Mouse (Mus musculus): ENCODE measurements at regions not wholly inside any gene's neighbourhood (a gene's known extent, or its start where the extent isn't known, plus 50 kb on each side); places are given as distances from the start of the nearest gene placed in this dataset.
"Not testable (repeated sequence)": the region's sequence is repeated elsewhere in the genome, so short reads cannot be mapped to it uniquely, and the experiment has no call there.

DNA sequence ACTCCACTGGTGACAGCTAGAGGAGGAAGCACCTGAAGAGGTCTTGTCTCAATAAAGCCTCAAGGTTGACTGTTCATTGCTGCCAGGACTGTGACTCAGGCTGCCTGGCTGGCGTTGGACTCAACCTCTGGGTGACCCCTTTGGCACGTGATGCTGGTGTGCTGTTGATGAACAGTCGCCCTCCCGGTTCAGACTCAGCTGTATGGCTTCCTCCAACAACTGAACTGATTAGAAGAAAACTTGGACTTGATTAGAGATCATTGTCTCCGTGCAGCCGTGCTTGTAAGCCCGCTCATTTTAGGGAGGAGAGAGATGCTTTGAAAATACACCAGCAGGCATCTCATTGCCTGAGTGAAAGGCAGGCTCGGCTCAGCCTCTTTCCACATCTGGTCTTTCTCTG is 103.2 kb upstream of the Nxpe4 start:
- no peak for ATAC-seq (ENCODE audit: low FRiP score, low read depth)
- H3K27me3 ChIP-seq: peaks cover 3% of the 10 kb centered on the region; the same call in 1 of the 2 replicates
- no peaks in the 10 kb centered on the region for H3K9me3 ChIP-seq
- 60% methylated on average over 8 of the region's 8 CpGs for WGBS
- H3K4me3 ChIP-seq: no peak overlapping the region
- H3K4me2 ChIP-seq (replicated peaks): no peak overlapping the region
- H3K36me3 ChIP-seq: no peaks in the 10 kb centered on the region
- 0 out of 2 replicates have a peak, but pooled peaks cover 4% of the 10 kb centered on the region for H3K4me1 ChIP-seq
- no peak overlapping the region for H3K9ac ChIP-seq (replicated peaks)
- no peak overlapping the region for H3K27ac ChIP-seq (replicated peaks)

DNA sequence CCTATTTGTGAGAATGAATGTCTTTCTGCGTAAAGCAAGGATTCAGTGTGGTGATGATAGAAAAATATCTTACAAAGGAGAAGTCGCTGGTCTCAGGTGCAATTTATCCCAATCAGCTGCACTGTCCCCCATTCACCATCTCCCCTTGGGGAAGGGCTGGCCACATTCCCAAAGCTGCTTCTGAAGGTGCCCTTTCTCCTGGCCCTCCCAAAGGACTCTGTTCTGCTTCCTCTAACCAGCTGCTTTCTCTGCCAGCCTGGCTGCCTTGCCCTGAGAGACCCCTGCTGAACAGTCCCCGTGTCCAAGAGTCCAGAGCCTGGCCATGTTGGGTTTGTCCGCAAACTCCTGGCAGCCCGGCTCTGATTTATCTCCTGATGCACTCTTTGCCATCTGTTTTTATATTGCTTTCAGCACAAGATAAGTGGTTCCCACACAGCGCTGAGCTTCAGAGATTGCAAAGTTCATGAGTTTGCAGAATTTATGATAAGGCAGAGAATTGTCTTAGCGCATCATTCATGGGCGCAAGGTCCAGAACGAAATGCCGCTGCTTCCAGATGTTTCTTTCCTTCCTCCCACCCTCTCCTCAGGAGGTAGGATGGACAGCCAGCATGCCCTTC is 102.2 kb upstream of the Nxpe4 start:
- Histone ChIP-seq H3K36me3 (no peaks in the 10 kb centered on the region), H3K27me3 (peaks cover 2% of the 10 kb centered on the region; the same call in 1 of the 2 replicates), H3K4me3 (no peak overlapping the region), H3K9me3 (no peaks in the 10 kb centered on the region), H3K4me2 (replicated peaks) (no peak overlapping the region), H3K4me1 (0 out of 2 replicates have a peak, but pooled peaks cover 4% of the 10 kb centered on the region), H3K27ac (replicated peaks) (no peak overlapping the region), H3K9ac (replicated peaks) (no peak overlapping the region)
- 89% methylated on average over 10 of the region's 10 CpGs for WGBS
- no peak for ATAC-seq (ENCODE audit: low FRiP score, low read depth)

DNA sequence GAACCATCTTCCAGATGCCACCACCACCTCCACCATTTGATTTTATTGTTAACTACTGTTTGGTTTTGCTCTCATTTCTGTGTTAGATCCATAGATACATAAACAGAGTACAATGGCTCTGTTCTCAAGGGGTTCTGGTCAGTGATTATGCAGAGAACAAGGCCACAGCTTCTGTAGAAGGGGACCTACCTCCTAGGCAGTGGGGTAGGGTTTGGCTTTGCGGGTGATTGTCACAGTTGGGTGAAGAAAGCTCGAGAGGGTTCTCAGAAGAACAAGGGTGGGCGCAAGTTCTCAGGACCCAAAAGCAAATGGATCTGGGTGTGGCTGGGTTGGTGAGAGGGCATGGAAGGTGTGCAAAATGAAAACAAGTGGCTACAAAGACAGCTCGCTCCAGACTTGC is 100.8 kb upstream of the Nxpe4 start:
- no peaks in the 10 kb centered on the region for H3K27me3 ChIP-seq
- H3K4me2 ChIP-seq (replicated peaks): no peak overlapping the region
- no peak for ATAC-seq (ENCODE audit: low FRiP score, low read depth)
- no peaks in the 10 kb centered on the region for H3K9me3 ChIP-seq
- H3K4me3 ChIP-seq: no peak overlapping the region
- no peak overlapping the region for H3K27ac ChIP-seq (replicated peaks)
- 0 out of 2 replicates have a peak, but pooled peaks cover 4% of the 10 kb centered on the region for H3K4me1 ChIP-seq
- no peak overlapping the region for H3K9ac ChIP-seq (replicated peaks)
- 89% methylated on average over 4 of the region's 4 CpGs for WGBS
- no peaks in the 10 kb centered on the region for H3K36me3 ChIP-seq

DNA sequence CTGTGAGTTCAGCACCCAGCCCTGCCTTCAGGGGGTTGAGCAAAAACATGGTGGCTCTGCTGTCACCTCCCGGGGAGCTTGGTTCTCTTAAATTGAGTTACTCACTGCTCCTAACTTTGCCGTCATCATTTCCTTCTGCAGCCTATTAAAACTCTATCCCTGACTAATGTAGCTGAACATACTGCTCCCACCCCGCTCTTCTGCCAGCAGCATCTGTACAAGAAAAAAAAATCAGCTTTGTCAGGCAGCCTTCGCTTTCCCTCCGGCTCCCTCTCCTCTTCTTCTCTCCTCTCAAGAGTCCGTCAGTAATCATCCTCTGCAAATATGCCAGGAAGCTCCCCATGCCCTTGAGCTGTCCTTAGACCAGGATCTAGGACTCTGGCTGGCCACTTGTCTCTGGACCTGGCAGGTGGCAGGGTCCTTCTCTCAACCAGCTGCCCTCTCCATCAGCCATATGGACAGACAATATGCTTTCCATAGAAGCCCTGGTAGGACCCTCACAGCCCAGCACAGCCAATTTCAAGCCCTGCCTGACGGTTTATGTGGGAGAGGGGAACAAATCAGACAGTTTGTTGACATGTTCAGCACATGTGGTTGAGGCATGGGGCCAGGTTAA is 95.0 kb upstream of the Nxpe4 start:
- no peaks in the 10 kb centered on the region for H3K4me1 ChIP-seq
- no peaks in the 10 kb centered on the region for H3K27me3 ChIP-seq
- no peaks in the 10 kb centered on the region for H3K36me3 ChIP-seq
- no peak overlapping the region for H3K27ac ChIP-seq (replicated peaks)
- 80% methylated on average over 7 of the region's 7 CpGs for WGBS
- no peak overlapping the region for H3K4me2 ChIP-seq (replicated peaks)
- H3K9ac ChIP-seq (replicated peaks): no peak overlapping the region
- no peaks in the 10 kb centered on the region for H3K9me3 ChIP-seq
- no peak for ATAC-seq (ENCODE audit: low FRiP score, low read depth)
- no peak overlapping the region for H3K4me3 ChIP-seq

DNA sequence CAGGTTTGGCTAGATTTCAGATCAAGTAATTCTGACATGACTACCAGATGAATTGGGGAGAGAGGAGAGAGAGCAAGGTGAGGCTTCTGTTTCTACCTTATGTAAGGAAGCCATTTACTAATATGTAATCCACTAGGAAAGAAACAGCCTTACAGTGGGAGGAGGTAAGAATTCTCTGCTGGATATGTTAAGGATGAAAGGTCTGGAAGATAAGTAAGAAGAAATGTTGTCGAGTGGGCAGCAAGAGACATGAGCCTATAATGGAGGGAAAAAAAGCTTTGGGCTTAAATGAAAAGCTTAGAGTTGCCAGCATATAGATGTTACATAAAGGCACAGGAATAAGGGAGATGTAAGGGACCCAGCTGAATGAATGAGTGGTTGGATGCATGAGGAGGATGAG is 89.2 kb upstream of the Nxpe4 start:
- Histone ChIP-seq H3K27ac (replicated peaks) (no peak overlapping the region), H3K36me3 (no peaks in the 10 kb centered on the region), H3K4me1 (no peaks in the 10 kb centered on the region; the same call in 1 of the 2 replicates), H3K4me3 (no peak overlapping the region), H3K27me3 (no peaks in the 10 kb centered on the region), H3K9ac (replicated peaks) (no peak overlapping the region), H3K4me2 (replicated peaks) (no peak overlapping the region), H3K9me3 (no peaks in the 10 kb centered on the region)
- 84% methylated on average over 1 of the region's 1 CpGs for WGBS
- ATAC-seq (ENCODE audit: low FRiP score, low read depth): no peak

DNA sequence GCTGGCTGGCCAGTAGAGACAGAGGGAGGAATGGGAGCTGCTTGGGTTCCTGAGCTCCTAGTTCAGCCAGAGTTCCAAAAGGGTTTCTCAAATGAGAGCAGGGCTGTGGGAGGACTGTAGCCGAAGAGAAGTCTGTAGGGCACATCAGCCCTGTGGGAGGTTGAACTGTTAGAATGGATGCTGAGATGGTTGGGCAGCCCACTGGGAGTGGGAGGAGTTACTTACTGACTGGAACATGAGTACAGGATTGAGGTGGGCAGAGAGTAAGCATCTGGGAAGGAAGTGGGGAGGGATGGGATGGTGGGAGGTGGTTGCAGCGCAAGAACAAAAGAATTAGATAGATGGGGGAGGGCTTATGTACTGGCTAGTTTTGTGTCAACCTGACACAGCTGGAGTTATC is 88.7 kb upstream of the Nxpe4 start:
- Histone ChIP-seq H3K27ac (replicated peaks) (no peak overlapping the region), H3K27me3 (no peaks in the 10 kb centered on the region), H3K4me3 (no peak overlapping the region), H3K9ac (replicated peaks) (no peak overlapping the region), H3K4me2 (replicated peaks) (no peak overlapping the region), H3K4me1 (no peaks in the 10 kb centered on the region; the same call in 1 of the 2 replicates), H3K9me3 (no peaks in the 10 kb centered on the region), H3K36me3 (no peaks in the 10 kb centered on the region)
- ATAC-seq (ENCODE audit: low FRiP score, low read depth): no peak
- 74% methylated on average over 2 of the region's 2 CpGs for WGBS

DNA sequence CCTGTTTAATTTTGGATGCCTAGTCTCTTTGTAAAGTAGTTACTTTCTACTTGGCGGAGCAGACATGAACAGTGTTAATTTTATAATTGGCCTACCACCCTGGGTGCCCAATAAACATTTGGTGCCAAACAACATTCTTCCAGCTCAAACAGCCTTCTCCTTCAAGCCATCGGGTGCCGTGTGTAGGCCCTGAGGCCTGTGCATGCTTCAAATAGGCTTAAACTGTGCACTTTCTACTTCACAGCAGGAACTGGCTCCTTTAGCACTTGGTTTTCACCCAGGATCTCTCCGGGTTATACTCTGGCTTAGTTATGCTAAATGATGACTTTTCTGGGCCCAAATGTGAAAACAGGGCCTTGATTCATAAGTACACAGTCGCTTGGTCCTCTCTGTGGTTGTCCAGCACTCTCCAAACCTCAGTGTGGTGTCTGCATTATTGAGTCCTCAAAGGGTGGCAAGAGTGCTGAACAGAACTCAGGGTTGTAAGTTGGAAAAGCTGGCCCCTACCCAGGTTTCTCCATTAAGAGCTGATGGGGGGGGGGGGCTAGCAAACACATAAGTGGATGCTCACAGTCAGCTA is 86.1 kb upstream of the Nxpe4 start:
- Histone ChIP-seq H3K27me3 (no peaks in the 10 kb centered on the region), H3K4me3 (no peak overlapping the region), H3K4me2 (replicated peaks) (no peak overlapping the region), H3K36me3 (no peaks in the 10 kb centered on the region), H3K9me3 (no peaks in the 10 kb centered on the region), H3K4me1 (peaks cover 3% of the 10 kb centered on the region; the same call in 1 of the 2 replicates), H3K27ac (replicated peaks) (no peak overlapping the region), H3K9ac (replicated peaks) (no peak overlapping the region)
- WGBS: 66% methylated on average over 5 of the region's 5 CpGs
- ATAC-seq (ENCODE audit: low FRiP score, low read depth): no peak

DNA sequence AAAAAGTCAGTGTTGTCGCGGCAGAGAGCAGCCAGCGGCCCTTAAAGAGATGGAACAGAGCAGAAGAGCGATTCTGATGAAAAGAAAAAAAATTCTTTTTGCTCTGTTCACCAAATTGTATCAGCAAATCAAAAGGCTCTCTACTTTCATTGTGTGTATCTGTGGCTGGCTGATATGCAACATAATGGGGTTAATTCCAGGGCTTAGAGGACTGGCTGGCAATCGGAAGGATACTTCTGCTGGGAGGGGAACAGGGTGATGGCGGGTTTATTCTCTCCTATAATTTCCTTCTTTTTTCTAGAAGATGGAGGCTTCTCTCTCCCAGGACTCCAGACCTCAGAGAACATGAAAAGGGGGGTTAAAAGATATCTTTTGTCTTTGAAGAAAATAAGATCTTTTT is 79.4 kb upstream of the Nxpe4 start:
- no peak overlapping the region; the same call in 1 of the 2 replicates for H3K4me2 ChIP-seq (replicated peaks)
- H3K27me3 ChIP-seq: no peaks in the 10 kb centered on the region
- H3K4me1 ChIP-seq: peaks cover 15% of the 10 kb centered on the region
- H3K9me3 ChIP-seq: no peaks in the 10 kb centered on the region
- WGBS: 22% methylated on average over 6 of the region's 6 CpGs
- H3K36me3 ChIP-seq: no peaks in the 10 kb centered on the region
- H3K27ac ChIP-seq (replicated peaks): no peak overlapping the region; the same call in 1 of the 2 replicates
- no peak for ATAC-seq (ENCODE audit: low FRiP score, low read depth)
- no peak overlapping the region for H3K4me3 ChIP-seq
- no peak overlapping the region for H3K9ac ChIP-seq (replicated peaks)

DNA sequence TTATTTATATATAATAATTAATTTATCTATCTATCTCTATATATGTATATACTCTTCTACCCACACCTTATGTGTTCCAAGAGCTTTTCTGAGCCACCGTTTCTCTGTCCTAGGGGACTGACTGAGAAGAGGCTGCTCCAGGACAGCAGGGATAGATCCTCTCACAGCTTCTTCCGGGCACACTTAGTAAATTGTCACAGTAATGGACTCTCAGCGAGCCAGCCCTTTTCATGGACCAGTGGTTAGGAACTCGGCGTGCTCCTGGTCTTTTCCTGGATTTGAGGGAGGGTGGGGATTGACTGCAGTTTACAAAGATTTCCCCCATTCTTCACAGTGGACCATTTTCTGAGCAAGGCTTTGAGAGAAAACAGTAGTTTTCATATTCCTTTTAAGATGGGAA is 77.6 kb upstream of the Nxpe4 start:
- not testable (repeated sequence) for H3K4me2 ChIP-seq (replicated peaks); H3K4me3 ChIP-seq; H3K36me3 ChIP-seq; H3K27ac ChIP-seq (replicated peaks); H3K9ac ChIP-seq (replicated peaks); ATAC-seq (ENCODE audit: low FRiP score, low read depth); H3K9me3 ChIP-seq; H3K27me3 ChIP-seq
- H3K4me1 ChIP-seq: peaks cover 15% of the 10 kb centered on the region
- WGBS: 44% methylated on average over 5 of the region's 5 CpGs

DNA sequence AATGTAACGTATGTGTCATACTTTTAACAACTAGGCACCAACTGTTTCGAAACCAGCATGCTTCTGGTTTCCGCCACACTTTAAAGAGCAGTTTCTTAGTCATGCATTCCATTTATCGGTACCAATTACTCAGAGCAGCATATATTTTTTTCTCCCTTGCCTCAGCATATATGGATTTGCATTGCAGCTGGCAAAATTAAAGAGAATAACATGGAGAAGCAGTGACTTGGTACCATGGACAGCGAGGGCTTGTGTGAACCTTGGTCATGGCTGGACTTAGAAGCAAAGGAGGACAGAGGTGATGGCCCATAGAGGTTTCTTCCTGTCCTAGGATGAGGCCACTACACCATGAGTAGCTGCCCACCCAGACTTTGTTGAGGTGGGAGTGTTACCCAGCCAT is 72.2 kb upstream of the Nxpe4 start:
- Histone ChIP-seq H3K27me3 (no peaks in the 10 kb centered on the region), H3K27ac (replicated peaks) (no peak overlapping the region), H3K4me2 (replicated peaks) (no peak overlapping the region), H3K9ac (replicated peaks) (no peak overlapping the region), H3K4me3 (no peak overlapping the region), H3K9me3 (no peaks in the 10 kb centered on the region), H3K36me3 (no peaks in the 10 kb centered on the region), H3K4me1 (no peaks in the 10 kb centered on the region)
- 94% methylated on average over 5 of the region's 5 CpGs for WGBS
- no peak for ATAC-seq (ENCODE audit: low FRiP score, low read depth)

DNA sequence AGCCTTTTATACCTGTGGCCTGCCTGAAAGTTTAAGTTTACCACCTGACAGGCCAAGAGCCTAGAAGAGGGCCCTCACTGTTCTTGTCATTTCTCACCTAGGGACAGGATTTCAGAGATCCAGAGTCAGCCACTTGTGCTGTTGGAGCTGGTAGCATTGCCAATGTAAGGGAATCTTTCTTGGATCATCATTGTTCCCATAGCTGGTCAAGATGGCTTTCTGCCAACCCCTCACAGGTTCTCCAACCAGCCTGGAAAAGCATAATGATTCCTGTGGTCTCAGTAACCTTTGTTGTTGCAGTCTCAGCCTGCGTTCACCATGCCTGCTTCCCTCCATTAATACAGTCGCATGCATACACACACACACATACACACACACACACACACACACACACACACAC is 67.1 kb upstream of the Nxpe4 start:
- no peak overlapping the region for H3K4me2 ChIP-seq (replicated peaks)
- 0 out of 2 replicates have a peak, but pooled peaks cover 2% of the 10 kb centered on the region for H3K4me1 ChIP-seq
- H3K9ac ChIP-seq (replicated peaks): no peak overlapping the region
- H3K27me3 ChIP-seq: no peaks in the 10 kb centered on the region
- no peak overlapping the region for H3K27ac ChIP-seq (replicated peaks)
- ATAC-seq (ENCODE audit: low FRiP score, low read depth): no peak
- H3K36me3 ChIP-seq: no peaks in the 10 kb centered on the region
- 79% methylated on average over 2 of the region's 2 CpGs for WGBS
- H3K4me3 ChIP-seq: no peak overlapping the region
- H3K9me3 ChIP-seq: no peaks in the 10 kb centered on the region

DNA sequence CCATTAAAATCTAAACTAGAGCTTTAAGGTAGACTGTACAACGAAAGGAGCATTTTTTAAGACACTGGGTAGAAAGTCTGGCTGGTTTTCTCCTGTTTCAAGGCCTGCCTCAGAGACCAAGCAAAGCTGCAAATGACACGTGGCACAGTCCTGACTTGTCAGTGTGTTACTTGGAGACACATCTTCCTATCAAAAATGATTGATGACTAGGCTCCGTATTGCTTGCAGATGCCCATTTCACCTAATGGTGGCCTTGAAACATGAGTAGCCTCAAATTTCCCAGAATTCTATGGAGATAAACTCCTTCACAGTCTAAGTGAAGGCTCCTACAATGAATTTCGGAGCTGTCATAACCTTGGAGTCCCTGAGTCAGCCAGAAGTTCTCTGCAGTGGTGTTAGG is 62.0 kb upstream of the Nxpe4 start:
- WGBS: 83% methylated on average over 4 of the region's 4 CpGs
- ATAC-seq (ENCODE audit: low FRiP score, low read depth): no peak

More for the DNA sequence above, 62.0 kb upstream of the Nxpe4 start:
- H3K9me3 ChIP-seq: no peaks in the 10 kb centered on the region
- no peak overlapping the region for H3K27ac ChIP-seq (replicated peaks)
- H3K4me3 ChIP-seq: no peak overlapping the region
- no peak overlapping the region for H3K4me2 ChIP-seq (replicated peaks)
- H3K36me3 ChIP-seq: no peaks in the 10 kb centered on the region
- no peaks in the 10 kb centered on the region for H3K27me3 ChIP-seq
- 0 out of 2 replicates have a peak, but pooled peaks cover 2% of the 10 kb centered on the region for H3K4me1 ChIP-seq
- H3K9ac ChIP-seq (replicated peaks): no peak overlapping the region
